Mouse (Mus musculus): ENCODE data around the gene Spib. TPM values are rescaled to one million over a fixed set of nuclear protein-coding genes. Genes with fewer than 3 reads are reported as not detected.

Gene Spib
- polyA plus RNA-seq, 1 experiment from 2014 or later: not detected

- Histone ChIP-seq H3K9me3 (replicated peaks; ENCODE audit: control insufficient read depth, low read length) (no peaks in the 10 kb centered on the region), H3K4me3 (ENCODE audit: low read depth, low read length) (no peak overlapping the region), H3K4me2 (no peak overlapping the region), H3K27ac (ENCODE audit: low read depth, low read length) (no peak overlapping the region), H3K9ac (ENCODE audit: low read depth, low read length) (no peak overlapping the region), H3K27me3 (ENCODE audit: control insufficient read depth, insufficient read depth, low read length) (no peaks in the 10 kb centered on the region), H3K4me1 (ENCODE audit: control insufficient read depth, insufficient read depth, low read length) (peaks cover 11% of the 10 kb centered on the region), H3K36me3 (ENCODE audit: control insufficient read depth, insufficient read depth, low read length) (peaks cover 9% of the 10 kb centered on the region)
- no peak for ATAC-seq (replicated peaks; ENCODE audit: insufficient number of reproducible peaks, low FRiP score, low TSS enrichment)
- WGBS (ENCODE audit: insufficient replicate concordance): 94% methylated on average over 5 of the region's 5 CpGs
Observed at GRCm38 (mm10) chr7:44491391-44491790, 40.5 kb downstream of the Spib start.

GRCm38 (mm10) chr7:44490281-44490680 is 41.6 kb downstream of the Spib start:
- no peak for ATAC-seq (replicated peaks; ENCODE audit: insufficient number of reproducible peaks, low FRiP score, low TSS enrichment)
- Histone ChIP-seq H3K4me2 (no peak overlapping the region), H3K9ac (ENCODE audit: low read depth, low read length) (no peak overlapping the region), H3K4me1 (ENCODE audit: control insufficient read depth, insufficient read depth, low read length) (peaks cover 8% of the 10 kb centered on the region), H3K36me3 (ENCODE audit: control insufficient read depth, insufficient read depth, low read length) (peaks cover 9% of the 10 kb centered on the region), H3K27me3 (ENCODE audit: control insufficient read depth, insufficient read depth, low read length) (no peaks in the 10 kb centered on the region), H3K4me3 (ENCODE audit: low read depth, low read length) (no peak overlapping the region), H3K27ac (ENCODE audit: low read depth, low read length) (no peak overlapping the region), H3K9me3 (replicated peaks; ENCODE audit: control insufficient read depth, low read length) (no peaks in the 10 kb centered on the region)
- 83% methylated on average over 4 of the region's 4 CpGs for WGBS (ENCODE audit: insufficient replicate concordance)

DNA sequence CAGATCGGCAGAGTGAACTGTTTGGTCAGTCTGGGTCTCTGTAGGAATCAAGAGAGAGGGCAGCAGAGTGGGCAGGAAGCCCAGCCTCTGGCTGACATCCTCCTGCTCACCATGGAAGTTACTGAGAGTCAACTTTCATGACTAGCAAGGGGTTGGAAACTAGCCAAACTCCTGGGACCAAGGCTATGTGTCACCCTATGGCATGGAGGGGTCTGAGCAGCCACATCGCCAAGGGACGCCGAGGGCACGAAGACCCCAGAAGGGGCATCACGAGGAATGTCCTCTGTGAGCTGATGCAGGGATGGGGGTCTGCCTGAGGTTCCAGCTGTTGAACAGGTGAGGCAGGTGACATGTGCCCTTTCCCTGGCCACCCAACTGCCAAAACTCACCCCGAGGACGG is 43.3 kb downstream of the Spib start:
- Histone ChIP-seq H3K27ac (ENCODE audit: low read depth, low read length) (no peak overlapping the region), H3K4me1 (ENCODE audit: control insufficient read depth, insufficient read depth, low read length) (peaks cover 2% of the 10 kb centered on the region; the same call in 1 of the 2 replicates), H3K4me2 (no peak overlapping the region), H3K4me3 (ENCODE audit: low read depth, low read length) (no peak overlapping the region), H3K36me3 (ENCODE audit: control insufficient read depth, insufficient read depth, low read length) (peaks cover 9% of the 10 kb centered on the region), H3K27me3 (ENCODE audit: control insufficient read depth, insufficient read depth, low read length) (no peaks in the 10 kb centered on the region), H3K9me3 (replicated peaks; ENCODE audit: control insufficient read depth, low read length) (no peaks in the 10 kb centered on the region), H3K9ac (ENCODE audit: low read depth, low read length) (no peak overlapping the region)
- no peak for ATAC-seq (replicated peaks; ENCODE audit: insufficient number of reproducible peaks, low FRiP score, low TSS enrichment)
- WGBS (ENCODE audit: insufficient replicate concordance): 90% methylated on average over 8 of the region's 8 CpGs

- WGBS (ENCODE audit: insufficient replicate concordance): 85% methylated on average over 7 of the region's 7 CpGs
- Histone ChIP-seq H3K36me3 (ENCODE audit: control insufficient read depth, insufficient read depth, low read length) (peaks cover 9% of the 10 kb centered on the region), H3K4me2 (no peak overlapping the region)
Observed at GRCm38 (mm10) chr7:44487936-44488335, 43.9 kb downstream of the Spib start.

DNA sequence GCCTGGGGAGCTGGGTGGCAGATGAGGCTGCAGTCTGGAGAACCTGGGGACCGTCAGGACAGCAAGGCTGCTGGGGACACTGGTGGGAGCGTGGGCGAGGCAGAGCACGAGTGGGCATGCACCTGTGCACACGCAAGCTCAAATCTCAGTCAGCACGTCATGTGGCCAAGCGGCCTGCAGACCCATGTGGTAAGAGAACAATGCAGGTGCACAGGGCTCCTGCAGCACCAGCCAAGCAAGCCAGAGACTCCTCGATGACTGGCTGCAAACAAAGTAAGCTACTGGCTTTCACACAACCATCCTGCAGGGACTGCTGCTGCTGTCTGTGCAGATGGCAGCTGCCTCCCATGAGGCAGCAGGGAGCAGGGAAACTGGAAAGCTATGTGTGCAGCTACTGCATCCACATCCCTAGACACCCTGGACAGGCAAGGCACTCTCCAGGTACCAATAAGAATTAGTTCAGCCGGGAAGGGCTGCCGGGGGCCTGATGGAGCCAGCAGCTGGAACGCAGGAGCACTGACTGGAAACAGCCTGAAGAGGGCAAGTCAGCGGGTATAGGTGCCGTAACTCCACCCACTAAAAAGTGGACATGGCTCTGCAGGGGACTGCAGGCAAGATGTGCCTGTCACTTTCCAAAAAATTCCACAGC is 44.8 kb downstream of the Spib start:
- WGBS (ENCODE audit: insufficient replicate concordance): 49% methylated on average over 13 of the region's 13 CpGs
- H3K9me3 ChIP-seq (replicated peaks; ENCODE audit: control insufficient read depth, low read length): no peaks in the 10 kb centered on the region
- no peak overlapping the region for H3K4me3 ChIP-seq (ENCODE audit: low read depth, low read length)
- ATAC-seq (replicated peaks; ENCODE audit: insufficient number of reproducible peaks, low FRiP score, low TSS enrichment): no peak
- peaks cover 6% of the 10 kb centered on the region; the same call in 1 of the 2 replicates for H3K4me1 ChIP-seq (ENCODE audit: control insufficient read depth, insufficient read depth, low read length)
- H3K27me3 ChIP-seq (ENCODE audit: control insufficient read depth, insufficient read depth, low read length): no peaks in the 10 kb centered on the region
- peaks cover 4% of the 10 kb centered on the region; the same call in 1 of the 2 replicates for H3K36me3 ChIP-seq (ENCODE audit: control insufficient read depth, insufficient read depth, low read length)
- H3K27ac ChIP-seq (ENCODE audit: low read depth, low read length): peak overlapping the region; percentile 46
- H3K9ac ChIP-seq (ENCODE audit: low read depth, low read length): no peak overlapping the region
- no peak overlapping the region for H3K4me2 ChIP-seq

More at GRCm38 (mm10) chr7:44487936-44488335, 43.9 kb downstream of the Spib start:
- Histone ChIP-seq H3K4me3 (ENCODE audit: low read depth, low read length) (no peak overlapping the region), H3K27ac (ENCODE audit: low read depth, low read length) (no peak overlapping the region), H3K4me1 (ENCODE audit: control insufficient read depth, insufficient read depth, low read length) (peaks cover 2% of the 10 kb centered on the region; the same call in 1 of the 2 replicates), H3K27me3 (ENCODE audit: control insufficient read depth, insufficient read depth, low read length) (no peaks in the 10 kb centered on the region), H3K9me3 (replicated peaks; ENCODE audit: control insufficient read depth, low read length) (no peaks in the 10 kb centered on the region), H3K9ac (ENCODE audit: low read depth, low read length) (no peak overlapping the region)
- ATAC-seq (replicated peaks; ENCODE audit: insufficient number of reproducible peaks, low FRiP score, low TSS enrichment): no peak

GRCm38 (mm10) chr7:44485572-44486195 is 46.2 kb downstream of the Spib start:
- Histone ChIP-seq H3K4me1 (ENCODE audit: control insufficient read depth, insufficient read depth, low read length) (peaks cover 6% of the 10 kb centered on the region; the same call in 1 of the 2 replicates), H3K4me3 (ENCODE audit: low read depth, low read length) (no peak overlapping the region), H3K9me3 (replicated peaks; ENCODE audit: control insufficient read depth, low read length) (no peaks in the 10 kb centered on the region), H3K36me3 (ENCODE audit: control insufficient read depth, insufficient read depth, low read length) (no peaks in the 10 kb centered on the region), H3K4me2 (no peak overlapping the region), H3K27me3 (ENCODE audit: control insufficient read depth, insufficient read depth, low read length) (no peaks in the 10 kb centered on the region), H3K9ac (ENCODE audit: low read depth, low read length) (no peak overlapping the region), H3K27ac (ENCODE audit: low read depth, low read length) (no peak overlapping the region; the same call in 1 of the 2 replicates)
- WGBS (ENCODE audit: insufficient replicate concordance): 69% methylated on average over 7 of the region's 7 CpGs
- no peak for ATAC-seq (replicated peaks; ENCODE audit: insufficient number of reproducible peaks, low FRiP score, low TSS enrichment)

DNA sequence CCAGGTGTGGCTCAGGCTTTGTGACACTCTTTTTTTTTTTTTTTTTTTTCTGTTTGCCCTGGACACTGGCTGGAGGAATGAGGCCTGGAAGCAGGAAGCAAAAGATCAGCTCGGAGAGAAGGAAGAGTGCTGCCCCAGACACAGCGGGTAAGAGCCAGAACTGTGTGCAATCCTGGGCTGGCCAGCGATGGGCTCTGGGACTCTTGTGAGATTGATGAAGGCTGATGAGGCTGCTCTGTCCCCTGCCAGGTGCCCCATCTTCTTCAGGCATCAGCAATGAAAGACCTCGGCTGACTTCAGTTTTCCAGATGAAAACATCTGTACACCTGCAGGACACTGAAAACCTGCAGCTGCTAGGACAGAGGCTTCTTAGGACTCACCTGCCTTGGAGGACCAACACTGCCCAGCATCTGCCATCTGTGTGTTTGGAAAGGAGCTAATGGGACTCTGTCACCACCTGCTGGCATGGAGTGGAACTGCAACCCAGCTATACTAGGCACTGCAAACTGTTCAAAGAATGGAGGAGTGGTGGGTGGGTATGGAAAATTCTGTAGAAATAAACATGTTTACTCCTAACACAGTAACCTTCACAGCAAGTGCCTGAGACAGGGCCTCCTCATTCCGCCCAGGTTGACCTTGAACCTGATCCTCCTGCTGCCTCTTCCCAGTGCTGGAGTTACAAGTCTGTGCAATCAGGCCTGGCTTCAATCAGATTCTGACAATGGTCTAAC is 46.9 kb downstream of the Spib start:
- Histone ChIP-seq H3K4me1 (ENCODE audit: control insufficient read depth, insufficient read depth, low read length) (peaks cover 6% of the 10 kb centered on the region; the same call in 1 of the 2 replicates), H3K36me3 (ENCODE audit: control insufficient read depth, insufficient read depth, low read length) (no peaks in the 10 kb centered on the region), H3K4me2 (no peak overlapping the region), H3K9me3 (replicated peaks; ENCODE audit: control insufficient read depth, low read length) (no peaks in the 10 kb centered on the region), H3K4me3 (ENCODE audit: low read depth, low read length) (no peak overlapping the region), H3K9ac (ENCODE audit: low read depth, low read length) (no peak overlapping the region), H3K27me3 (ENCODE audit: control insufficient read depth, insufficient read depth, low read length) (no peaks in the 10 kb centered on the region), H3K27ac (ENCODE audit: low read depth, low read length) (0 out of 2 replicates have a peak overlapping the region, but pooled peaks have one; percentile 2)
- ATAC-seq (replicated peaks; ENCODE audit: insufficient number of reproducible peaks, low FRiP score, low TSS enrichment): no peak
- WGBS (ENCODE audit: insufficient replicate concordance): 34% methylated on average over 5 of the region's 5 CpGs

- no peak overlapping the region for H3K4me3 ChIP-seq (ENCODE audit: low read depth, low read length)
- H3K9ac ChIP-seq (ENCODE audit: low read depth, low read length): 0 out of 2 replicates have a peak overlapping the region, but pooled peaks have one; percentile 1
- H3K4me2 ChIP-seq: peak overlapping the region; percentile 29; the same call in 1 of the 2 replicates
- no peak for ATAC-seq (replicated peaks; ENCODE audit: insufficient number of reproducible peaks, low FRiP score, low TSS enrichment)
- 86% methylated on average over 1 of the region's 1 CpGs for WGBS (ENCODE audit: insufficient replicate concordance)
- no peaks in the 10 kb centered on the region for H3K9me3 ChIP-seq (replicated peaks; ENCODE audit: control insufficient read depth, low read length)
- H3K36me3 ChIP-seq (ENCODE audit: control insufficient read depth, insufficient read depth, low read length): no peaks in the 10 kb centered on the region
- peak overlapping the region; percentile 2; the same call in 1 of the 2 replicates for H3K27ac ChIP-seq (ENCODE audit: low read depth, low read length)
- peaks cover 6% of the 10 kb centered on the region; the same call in 1 of the 2 replicates for H3K4me1 ChIP-seq (ENCODE audit: control insufficient read depth, insufficient read depth, low read length)
- no peaks in the 10 kb centered on the region for H3K27me3 ChIP-seq (ENCODE audit: control insufficient read depth, insufficient read depth, low read length)
Observed at GRCm38 (mm10) chr7:44484109-44484508, 47.8 kb downstream of the Spib start.
